Mouse (Mus musculus) testis, adult 2 months (tissue): ENCODE results near the gene Tacc3. TPM values are rescaled to one million over a fixed set of nuclear protein-coding genes. Genes with fewer than 3 reads are reported as not detected.

ENCODE experiments used
- H3K27ac ChIP-seq: fragments of 200-500 bp; 2 replicates; pipeline ENCODE4 v1.5.1; 2012; ENCODE audit warnings: low read depth, low read length; ENCODE audit not compliant: control insufficient read depth, insufficient read depth
- H3K27me3 ChIP-seq: fragments of 200-500 bp; 2 replicates; pipeline ENCODE4 v1.6.1; 2012; ENCODE audit warnings: mild to moderate bottlenecking, low read length, moderate library complexity; ENCODE audit not compliant: control insufficient read depth, insufficient read depth
- H3K36me3 ChIP-seq: fragments of 200-500 bp; 2 replicates; pipeline ENCODE4 v1.6.1; 2012; ENCODE audit warnings: mild to moderate bottlenecking, low read length; ENCODE audit not compliant: control insufficient read depth, insufficient read depth
- H3K4me1 ChIP-seq: fragments of 200-500 bp; 2 replicates; pipeline ENCODE4 v1.6.1; 2012; ENCODE audit warnings: low read length; ENCODE audit not compliant: control insufficient read depth, insufficient read depth
- H3K4me3 ChIP-seq: fragments of 200-500 bp; 2 replicates; pipeline ENCODE4 v1.5.1; 2012; ENCODE audit warnings: low read depth, mild to moderate bottlenecking, low read length, moderate library complexity, mixed read lengths; ENCODE audit not compliant: control insufficient read depth
- CTCF ChIP-seq: fragments of 200-500 bp; IDR thresholded peaks from 2 replicates; pipeline ENCODE4 v1.5.1; 2012; ENCODE audit warnings: low read depth, mild to moderate bottlenecking, inconsistent platforms, low read length, moderate library complexity; ENCODE audit not compliant: control insufficient read depth, insufficient read depth, insufficient replicate concordance
- POLR2A ChIP-seq: fragments of 200-500 bp; IDR thresholded peaks from 2 replicates; pipeline ENCODE4 v1.6.1; 2012; ENCODE audit warnings: low read depth, mild to moderate bottlenecking, inconsistent platforms, low read length, moderate library complexity; ENCODE audit not compliant: control insufficient read depth
- polyA plus RNA-seq: library from polyadenylated mRNA; depleted of rRNA; stranded (reverse); fragments of >200 nt; gene quantifications from 2 replicates; pipeline ENCODE4 v1.2.3, GENCODE M21; 2012

The Tacc3 gene
- polyA plus RNA-seq, 1 experiment, result 42.8 TPM

GRCm38 (mm10) chr5:33695718-33696121 lies 37.8 kb downstream of the Tacc3 start:
- H3K27ac ChIP-seq, result no peak overlapping the region
- H3K36me3 ChIP-seq, result no peaks in the 10 kb centered on the region
- no peak for TF ChIP-seq CTCF
- no peak for TF ChIP-seq POLR2A
- peak overlapping the region; percentile 70 for H3K4me3 ChIP-seq
- H3K27me3 ChIP-seq, result no peaks in the 10 kb centered on the region
- H3K4me1 ChIP-seq, result peaks cover 26% of the 10 kb centered on the region

DNA sequence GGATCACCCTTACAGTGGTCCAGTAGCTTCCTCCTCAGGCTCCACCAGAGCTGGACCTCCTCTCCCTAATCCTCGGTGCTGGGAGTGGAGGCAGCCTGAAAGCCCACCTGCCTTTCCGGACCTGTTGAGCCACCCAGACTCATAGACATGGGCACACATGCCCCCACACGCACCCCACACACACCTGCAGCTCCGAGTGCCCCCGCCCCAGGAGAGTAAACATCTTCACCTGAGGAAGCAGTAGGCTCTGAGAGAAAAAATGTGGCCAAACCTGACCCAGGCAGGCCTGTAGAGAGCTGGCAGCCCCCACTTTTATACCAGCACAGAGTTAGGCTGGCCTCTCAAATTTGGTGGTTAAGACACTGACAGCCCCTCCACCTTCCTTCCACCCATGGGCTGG lies 38.5 kb downstream of the Tacc3 start:
- peaks cover 26% of the 10 kb centered on the region for H3K4me1 ChIP-seq
- no peak overlapping the region for H3K4me3 ChIP-seq
- TF ChIP-seq POLR2A (no peak), CTCF (no peak)

DNA sequence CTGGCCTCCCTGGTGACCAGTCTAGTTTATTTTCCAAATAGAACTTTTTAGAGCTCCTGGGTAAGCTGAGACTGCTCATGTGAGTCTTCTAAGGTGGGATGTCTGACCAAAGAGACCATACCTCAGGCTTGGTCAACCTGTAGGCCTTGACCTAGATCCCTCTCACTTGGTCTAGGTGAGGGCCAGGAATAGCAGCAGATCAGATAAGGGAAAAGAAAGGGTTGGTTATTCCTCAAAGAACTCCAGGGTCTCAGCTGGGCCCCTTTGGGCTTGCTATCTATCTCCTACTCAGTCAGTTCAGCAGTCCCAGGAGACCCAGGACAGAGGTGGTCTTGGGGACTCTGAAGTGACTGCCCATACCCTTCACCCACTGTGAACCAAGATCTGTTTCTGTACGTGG lies 39.6 kb downstream of the Tacc3 start:
- H3K4me1 ChIP-seq, result peaks cover 21% of the 10 kb centered on the region
- no peak for TF ChIP-seq CTCF
- no peak for TF ChIP-seq POLR2A
- no peaks in the 10 kb centered on the region for H3K27me3 ChIP-seq
- no peaks in the 10 kb centered on the region for H3K36me3 ChIP-seq
- H3K4me3 ChIP-seq, result no peak overlapping the region
- no peak overlapping the region for H3K27ac ChIP-seq

More for the DNA sequence above, 38.5 kb downstream of the Tacc3 start:
- Histone ChIP-seq H3K27me3 (no peaks in the 10 kb centered on the region), H3K36me3 (no peaks in the 10 kb centered on the region), H3K27ac (no peak overlapping the region)

GRCm38 (mm10) chr5:33697947-33698512 lies 40.1 kb downstream of the Tacc3 start:
- no peak overlapping the region for H3K4me3 ChIP-seq
- H3K36me3 ChIP-seq, result no peaks in the 10 kb centered on the region
- no peak overlapping the region for H3K27ac ChIP-seq
- no peaks in the 10 kb centered on the region for H3K27me3 ChIP-seq
- peaks cover 18% of the 10 kb centered on the region for H3K4me1 ChIP-seq
- no peak for TF ChIP-seq CTCF
- no peak for TF ChIP-seq POLR2A

GRCm38 (mm10) chr5:33698669-33699068 lies 40.7 kb downstream of the Tacc3 start:
- no peaks in the 10 kb centered on the region for H3K27me3 ChIP-seq

GRCm38 (mm10) chr5:33700010-33700409 lies 42.1 kb downstream of the Tacc3 start:
- peaks cover 13% of the 10 kb centered on the region for H3K4me1 ChIP-seq
- no peak for TF ChIP-seq POLR2A
- TF ChIP-seq CTCF, result no peak
- no peaks in the 10 kb centered on the region for H3K27me3 ChIP-seq
- no peak overlapping the region for H3K27ac ChIP-seq
- no peaks in the 10 kb centered on the region for H3K36me3 ChIP-seq
- no peak overlapping the region for H3K4me3 ChIP-seq

More at GRCm38 (mm10) chr5:33698669-33699068, 40.7 kb downstream of the Tacc3 start:
- Histone ChIP-seq H3K27ac (no peak overlapping the region), H3K4me1 (peaks cover 18% of the 10 kb centered on the region), H3K4me3 (no peak overlapping the region), H3K36me3 (no peaks in the 10 kb centered on the region)
- TF ChIP-seq POLR2A (no peak), CTCF (no peak)

GRCm38 (mm10) chr5:33701832-33702231 lies 43.9 kb downstream of the Tacc3 start:
- TF ChIP-seq CTCF, result no peak
- TF ChIP-seq POLR2A, result no peak
- no peaks in the 10 kb centered on the region for H3K27me3 ChIP-seq
- H3K4me3 ChIP-seq, result no peak overlapping the region
- no peak overlapping the region for H3K27ac ChIP-seq
- H3K36me3 ChIP-seq, result no peaks in the 10 kb centered on the region
- H3K4me1 ChIP-seq, result no peaks in the 10 kb centered on the region

DNA sequence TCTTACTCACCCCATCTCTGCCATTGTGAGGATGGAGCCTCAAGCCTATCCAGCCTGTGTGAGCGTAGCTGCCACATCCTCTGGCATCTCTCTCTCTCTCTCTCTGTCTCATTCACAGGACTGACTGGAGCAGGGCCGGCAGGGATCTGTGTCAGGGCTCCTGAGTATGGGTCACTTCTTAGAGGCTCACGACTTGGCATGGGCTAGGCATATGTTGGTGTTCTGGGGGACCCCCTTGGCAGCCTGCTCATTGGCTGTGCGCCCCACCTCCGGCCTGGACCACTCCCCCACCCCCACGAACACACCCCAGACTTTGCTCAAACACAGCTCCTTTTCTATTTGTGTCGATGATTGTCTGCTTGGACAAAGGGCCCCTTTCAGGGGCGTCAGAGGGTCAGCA lies 46.1 kb downstream of the Tacc3 start:
- TF ChIP-seq POLR2A (no peak), CTCF (no peak)
- Histone ChIP-seq H3K4me1 (no peaks in the 10 kb centered on the region), H3K36me3 (no peaks in the 10 kb centered on the region), H3K4me3 (no peak overlapping the region), H3K27ac (no peak overlapping the region), H3K27me3 (no peaks in the 10 kb centered on the region)
